Mouse (Mus musculus) intestine, postnatal 0 days (tissue): Measurements from ENCODE around the gene Dnmt3c. TPM values are rescaled to one million over a fixed set of nuclear protein-coding genes. Genes with fewer than 3 reads are reported as not detected.
"Not testable (repeated sequence)": the region's sequence is repeated elsewhere in the genome, so short reads cannot be mapped to it uniquely, and the experiment has no call there.

Experiments used
- ATAC-seq: fragments of 200-750 bp; cut with Nextera tagmentation; 2 replicates; pipeline ENCODE4 v1.8.0; 2017; ENCODE audit warnings: mild to moderate bottlenecking, moderate TSS enrichment, moderate library complexity
- H3K27ac ChIP-seq: fragments of 300-500 bp; sonication (generic); 2 replicates; pipeline ENCODE4 v1.5.1; 2014; ENCODE audit warnings: mild to moderate bottlenecking, low read depth, low read length, moderate library complexity
- H3K27me3 ChIP-seq: fragments of 300-500 bp; sonication (generic); replicated peaks from 2 replicates; pipeline ENCODE4 v1.6.1; 2014; ENCODE audit warnings: low read length, mixed read lengths; ENCODE audit not compliant: control insufficient read depth, insufficient read depth
- H3K36me3 ChIP-seq: fragments of 300-500 bp; sonication (generic); 2 replicates; pipeline ENCODE4 v1.6.1; 2014; ENCODE audit warnings: mild to moderate bottlenecking, moderate library complexity; ENCODE audit not compliant: control insufficient read depth, insufficient read depth
- H3K4me1 ChIP-seq: fragments of 300-500 bp; sonication (generic); replicated peaks from 2 replicates; pipeline ENCODE4 v1.6.1; 2014; ENCODE audit warnings: antibody characterized with exemption, low read length, mixed read lengths; ENCODE audit not compliant: control insufficient read depth, insufficient read depth
- H3K4me2 ChIP-seq: fragments of 300-500 bp; sonication (generic); replicated peaks from 2 replicates; pipeline ENCODE4 v1.6.1; 2014; ENCODE audit warnings: low read depth, mild to moderate bottlenecking, moderate library complexity
- H3K4me3 ChIP-seq: fragments of 300-500 bp; sonication (generic); 2 replicates; pipeline ENCODE4 v1.5.1; 2014; ENCODE audit warnings: low read depth, low read length
- H3K9ac ChIP-seq: fragments of 300-500 bp; sonication (generic); 2 replicates; pipeline ENCODE4 v1.6.1; 2014; ENCODE audit warnings: mild to moderate bottlenecking, low read depth, low read length
- H3K9me3 ChIP-seq: fragments of 300-500 bp; sonication (generic); 2 replicates; pipeline ENCODE4 v1.6.1; 2016; ENCODE audit warnings: mixed run types; ENCODE audit not compliant: control insufficient read depth
- CTCF ChIP-seq: sonication (generic); IDR thresholded peaks from 2 replicates; pipeline ENCODE4 v1.5.1; 2016; ENCODE audit warnings: low read depth, mild to moderate bottlenecking, control low read depth, antibody characterized with exemption, moderate library complexity
- WGBS: fragments of 180-500 bp; shearing (Covaris S2); extraction: QIAGEN DNeasy Blood & Tissue Kit; methylation state at CpG from one replicate; pipeline ENCODE4 v1.1.7; 2014; 5-methylcytosine and 5-hydroxymethylcytosine counted together
- polyA plus RNA-seq: library from polyadenylated mRNA; unstranded; fragments of >200 nt; fragmentation: Nextera tagmentation; extraction: Ambion mirVana; gene quantifications from 2 replicates; pipeline ENCODE4 v1.2.1, GENCODE M21; 2015

The Dnmt3c gene
- polyA plus RNA-seq, 1 experiment from 2014 or later: not detected

GRCm38 (mm10) chr2:153712646-153713091 lies 16.2 kb downstream of the Dnmt3c start:
- Histone ChIP-seq H3K4me3 (no peak overlapping the region), H3K9me3 (no peaks in the 10 kb centered on the region), H3K4me2 (no peak overlapping the region), H3K9ac (no peak overlapping the region), H3K4me1 (no peaks in the 10 kb centered on the region), H3K27ac (no peak overlapping the region), H3K36me3 (no peaks in the 10 kb centered on the region), H3K27me3 (no peaks in the 10 kb centered on the region)
- no peak for TF ChIP-seq CTCF
- no peak for ATAC-seq
- 45% methylated on average over 3 of the region's 3 CpGs for WGBS

DNA sequence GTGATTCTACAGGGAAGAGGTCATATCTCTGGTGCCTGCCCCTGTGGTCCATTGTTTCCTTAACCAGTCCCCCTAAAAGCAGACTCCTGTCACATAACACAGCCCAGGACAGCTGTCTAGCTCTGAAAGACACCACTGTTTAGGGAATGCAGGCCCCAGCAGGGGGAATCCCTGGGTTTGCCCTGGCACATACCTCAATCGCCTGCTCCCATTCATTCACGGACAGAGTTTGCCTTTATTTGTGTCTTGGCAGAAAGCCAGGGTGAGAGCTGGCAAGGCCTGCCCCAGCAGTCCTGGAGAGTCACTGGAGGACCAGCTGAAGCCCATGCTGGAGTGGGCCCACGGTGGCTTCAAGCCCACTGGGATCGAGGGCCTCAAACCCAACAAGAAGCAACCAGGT lies 16.8 kb downstream of the Dnmt3c start:
- H3K4me2 ChIP-seq: no peak overlapping the region
- no peaks in the 10 kb centered on the region for H3K27me3 ChIP-seq
- H3K4me1 ChIP-seq: no peaks in the 10 kb centered on the region
- no peak overlapping the region for H3K9ac ChIP-seq
- WGBS: 37% methylated on average over 4 of the region's 4 CpGs
- no peak overlapping the region for H3K4me3 ChIP-seq
- ATAC-seq: no peak
- H3K36me3 ChIP-seq: no peaks in the 10 kb centered on the region
- no peak overlapping the region for H3K27ac ChIP-seq
- H3K9me3 ChIP-seq: no peaks in the 10 kb centered on the region
- TF ChIP-seq CTCF: no peak

- WGBS: 68% methylated on average over 3 of the region's 3 CpGs
- H3K4me2 ChIP-seq: not testable (repeated sequence)
These were observed 21.4 kb downstream of the Dnmt3c start for GRCm38 (mm10) chr2:153717861-153718260.

GRCm38 (mm10) chr2:153723098-153723497 lies 26.6 kb downstream of the Dnmt3c start:
- WGBS: 62% methylated on average over 1 of the region's 1 CpGs
- Histone ChIP-seq H3K36me3 (no peaks in the 10 kb centered on the region), H3K27me3 (no peaks in the 10 kb centered on the region), H3K27ac (no peak overlapping the region), H3K4me1 (no peaks in the 10 kb centered on the region), H3K9me3 (no peaks in the 10 kb centered on the region), H3K9ac (no peak overlapping the region), H3K4me3 (no peak overlapping the region), H3K4me2 (no peak overlapping the region)
- ATAC-seq: no peak
- TF ChIP-seq CTCF: no peak

More at GRCm38 (mm10) chr2:153717861-153718260, 21.4 kb downstream of the Dnmt3c start:
- not testable (repeated sequence) for H3K9ac ChIP-seq, H3K36me3 ChIP-seq, H3K27ac ChIP-seq, H3K27me3 ChIP-seq, H3K9me3 ChIP-seq, ATAC-seq, H3K4me3 ChIP-seq, H3K4me1 ChIP-seq

- no peak for ATAC-seq
- no peak overlapping the region for H3K27ac ChIP-seq
- H3K9ac ChIP-seq: no peak overlapping the region
- TF ChIP-seq CTCF: no peak
- no peaks in the 10 kb centered on the region for H3K27me3 ChIP-seq
- H3K4me2 ChIP-seq: no peak overlapping the region
- no peaks in the 10 kb centered on the region for H3K36me3 ChIP-seq
- H3K9me3 ChIP-seq: no peaks in the 10 kb centered on the region
- no peaks in the 10 kb centered on the region for H3K4me1 ChIP-seq
- H3K4me3 ChIP-seq: no peak overlapping the region
- WGBS: 91% methylated on average over 2 of the region's 2 CpGs
These were observed 28.0 kb downstream of the Dnmt3c start for GRCm38 (mm10) chr2:153724424-153724823.

GRCm38 (mm10) chr2:153724871-153725270 lies 28.4 kb downstream of the Dnmt3c start:
- WGBS: 81% methylated on average over 2 of the region's 2 CpGs
- ATAC-seq: no peak
- H3K27me3 ChIP-seq: no peaks in the 10 kb centered on the region
- H3K27ac ChIP-seq: no peak overlapping the region
- H3K9me3 ChIP-seq: no peaks in the 10 kb centered on the region
- H3K4me2 ChIP-seq: no peak overlapping the region
- H3K36me3 ChIP-seq: no peaks in the 10 kb centered on the region
- H3K4me3 ChIP-seq: no peak overlapping the region
- no peaks in the 10 kb centered on the region for H3K4me1 ChIP-seq
- no peak overlapping the region for H3K9ac ChIP-seq
- TF ChIP-seq CTCF: no peak

DNA sequence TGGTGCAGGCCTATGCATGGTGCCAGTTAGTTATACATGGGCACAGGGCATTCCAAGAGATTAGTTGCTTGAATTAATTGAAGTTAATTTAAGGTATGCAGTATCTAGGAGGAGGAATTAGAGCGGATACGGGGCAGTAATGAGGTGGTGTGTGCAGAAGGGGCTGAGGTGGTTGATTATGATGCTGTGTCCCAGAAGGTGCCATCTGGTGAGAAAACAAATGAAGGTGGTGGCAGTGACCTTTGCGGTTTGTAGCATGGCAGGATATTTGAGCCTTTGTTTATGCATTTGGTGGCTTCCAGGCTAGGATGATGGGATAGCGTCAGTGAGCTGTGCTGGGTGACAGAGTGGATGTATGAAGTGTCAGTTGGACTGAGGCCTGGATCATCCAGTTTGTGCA lies 28.8 kb downstream of the Dnmt3c start:
- no peak overlapping the region for H3K4me2 ChIP-seq
- TF ChIP-seq CTCF: no peak
- no peak overlapping the region for H3K9ac ChIP-seq
- no peaks in the 10 kb centered on the region for H3K36me3 ChIP-seq
- WGBS: 89% methylated on average over 4 of the region's 4 CpGs
- H3K4me3 ChIP-seq: no peak overlapping the region
- H3K9me3 ChIP-seq: no peaks in the 10 kb centered on the region
- no peak for ATAC-seq
- no peak overlapping the region for H3K27ac ChIP-seq
- H3K4me1 ChIP-seq: no peaks in the 10 kb centered on the region
- H3K27me3 ChIP-seq: no peaks in the 10 kb centered on the region
